Mouse (Mus musculus): ENCODE results near the gene Casr. TPM values are rescaled to one million over a fixed set of nuclear protein-coding genes. Genes with fewer than 3 reads are reported as not detected.

Gene Casr
- total RNA-seq, 1 experiment from 2014 or later: not detected

DNA sequence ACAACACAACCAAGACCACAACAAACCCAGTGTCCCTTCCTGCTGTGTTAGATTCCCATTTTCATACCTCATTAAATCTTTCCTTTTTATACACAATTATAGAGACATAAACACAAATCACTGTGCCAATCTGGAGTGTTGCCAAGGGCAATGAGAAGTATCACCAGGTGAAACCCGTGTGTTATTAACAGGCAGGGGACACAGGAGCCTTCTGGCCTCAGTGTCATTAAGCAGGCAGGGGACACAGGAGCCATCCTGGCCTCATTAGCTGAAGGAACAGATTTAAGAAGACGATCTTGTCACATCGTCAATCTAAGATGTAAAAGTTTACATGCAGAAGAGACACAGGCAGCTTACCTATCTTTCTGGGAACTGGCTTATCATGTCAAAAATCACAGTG, 33.1 kb downstream of the Casr start:
- no peak for ATAC-seq (ENCODE audit: extremely low read depth, insufficient number of reproducible peaks, low FRiP score, poor library complexity, severe bottlenecking)

DNA sequence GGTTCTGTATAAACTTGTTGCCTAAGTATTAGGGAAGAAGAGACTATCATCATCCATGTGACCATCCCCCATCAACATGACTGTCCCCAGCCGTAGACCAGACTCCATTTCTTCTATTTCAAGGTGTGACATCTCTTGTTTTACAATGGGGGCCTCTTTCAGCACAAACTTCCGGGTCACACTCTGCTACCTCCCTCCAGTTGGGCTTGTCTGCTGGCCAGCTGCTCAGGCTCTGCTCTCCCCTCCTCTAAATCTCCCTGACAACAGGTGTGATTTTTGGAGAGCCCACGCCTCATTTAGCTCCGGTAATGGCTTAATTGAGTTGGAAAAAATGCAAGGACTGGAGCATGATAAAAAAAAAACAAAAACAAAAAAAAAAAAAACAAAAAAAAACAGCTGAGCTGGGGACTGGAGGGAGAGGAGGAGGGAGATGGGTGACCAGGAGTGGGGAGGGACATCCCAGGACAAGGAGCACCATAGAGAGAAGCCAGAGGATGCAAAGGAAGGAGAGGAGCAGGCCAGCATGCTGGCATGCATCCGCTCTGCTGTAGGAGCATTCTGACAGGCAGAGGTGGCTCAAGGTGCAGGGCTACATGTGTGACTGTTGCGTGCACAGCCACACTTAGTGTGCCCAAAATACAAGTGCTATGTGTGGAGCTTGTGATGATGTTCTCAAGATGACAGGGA, 35.2 kb downstream of the Casr start:
- ATAC-seq (ENCODE audit: extremely low read depth, insufficient number of reproducible peaks, low FRiP score, poor library complexity, severe bottlenecking): no peak

DNA sequence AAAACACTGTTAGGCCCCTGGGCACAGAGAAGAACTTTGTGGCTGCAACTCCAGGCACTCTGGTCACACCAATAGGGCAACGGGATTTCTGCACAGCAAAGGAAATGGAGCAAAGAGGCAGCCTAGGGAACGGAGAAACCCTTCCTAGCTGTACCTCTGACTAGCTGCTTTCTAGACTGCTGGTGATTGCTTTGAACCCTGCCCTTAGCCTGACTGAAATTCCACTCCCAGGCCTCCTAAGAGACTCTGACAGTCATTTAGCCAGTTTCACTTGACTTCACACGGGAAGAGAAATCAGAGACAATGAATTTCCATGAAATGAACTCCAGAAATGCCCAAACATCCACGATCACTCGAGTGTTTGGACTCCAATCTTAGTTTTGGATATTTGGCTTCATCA, 38.8 kb downstream of the Casr start:
- ATAC-seq (ENCODE audit: extremely low read depth, insufficient number of reproducible peaks, low FRiP score, poor library complexity, severe bottlenecking): no peak

- ATAC-seq (ENCODE audit: extremely low read depth, insufficient number of reproducible peaks, low FRiP score, poor library complexity, severe bottlenecking): no peak
Observed at GRCm38 (mm10) chr16:36516355-36516754, 45.6 kb downstream of the Casr start.

DNA sequence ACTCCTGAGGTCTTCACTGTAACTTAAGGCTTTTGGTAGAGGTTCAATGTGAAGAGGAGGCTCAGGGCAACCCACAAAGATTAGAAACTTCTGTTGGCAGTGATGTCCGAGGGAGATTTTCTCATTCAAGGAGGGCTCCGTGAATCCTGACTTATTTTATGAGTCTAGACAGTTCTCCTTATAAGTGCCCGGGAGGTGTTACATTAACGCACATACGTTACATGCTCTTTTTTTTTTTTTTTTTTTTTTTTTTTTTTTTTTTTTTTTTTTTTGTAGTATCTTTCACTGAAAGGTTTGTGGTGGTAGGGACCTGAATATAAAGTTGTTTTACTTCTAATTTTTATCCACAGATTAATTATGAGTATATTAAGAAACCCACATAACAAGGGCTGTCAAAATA, 54.6 kb downstream of the Casr start:
- no peak for ATAC-seq (ENCODE audit: extremely low read depth, insufficient number of reproducible peaks, low FRiP score, poor library complexity, severe bottlenecking)

DNA sequence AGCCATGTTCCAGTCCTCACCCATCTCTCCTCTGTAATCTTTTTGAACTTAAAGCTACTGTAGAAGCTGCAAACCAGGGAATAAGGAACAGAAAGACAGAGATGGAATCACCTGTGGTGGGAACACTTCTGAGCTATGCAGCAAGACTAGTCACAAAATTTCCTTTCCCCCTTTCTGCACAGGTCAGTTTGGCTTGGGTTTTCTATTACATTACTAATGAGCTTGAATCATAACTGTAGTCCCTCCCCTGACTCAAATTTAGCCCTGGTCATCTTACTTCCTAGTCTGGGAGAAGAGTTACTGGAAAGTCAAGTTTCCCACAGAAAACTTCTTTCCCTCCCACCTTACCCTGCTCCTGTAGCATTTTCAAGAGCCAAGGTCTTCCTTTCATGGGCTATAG, 55.1 kb downstream of the Casr start:
- ATAC-seq (ENCODE audit: extremely low read depth, insufficient number of reproducible peaks, low FRiP score, poor library complexity, severe bottlenecking): no peak

- ATAC-seq (ENCODE audit: extremely low read depth, insufficient number of reproducible peaks, low FRiP score, poor library complexity, severe bottlenecking): no peak
Observed at GRCm38 (mm10) chr16:36505913-36506312, 56.0 kb downstream of the Casr start.

DNA sequence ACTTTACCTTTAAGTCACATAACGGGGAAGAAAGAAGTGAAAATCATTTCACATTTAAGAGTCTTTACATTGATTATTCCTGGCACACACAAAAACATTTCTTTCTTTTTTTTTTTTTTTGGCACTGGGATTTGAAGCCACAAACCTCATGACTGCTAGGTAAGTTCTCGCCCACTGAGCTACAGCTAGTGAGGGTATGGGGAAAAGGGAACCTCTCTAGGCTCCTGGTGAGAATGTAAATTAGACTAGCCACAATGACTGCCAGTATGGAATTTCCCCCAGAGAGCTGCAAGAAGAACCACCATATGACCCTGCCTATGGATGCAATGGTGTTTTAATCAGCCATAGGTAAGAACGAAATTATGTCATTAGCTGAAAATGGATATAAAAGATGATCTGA, 56.8 kb downstream of the Casr start:
- no peak for ATAC-seq (ENCODE audit: extremely low read depth, insufficient number of reproducible peaks, low FRiP score, poor library complexity, severe bottlenecking)

- 0 out of 2 replicates have a peak, but pooled peaks have one; percentile 16 for ATAC-seq (ENCODE audit: extremely low read depth, insufficient number of reproducible peaks, low FRiP score, poor library complexity, severe bottlenecking)
Observed at GRCm38 (mm10) chr16:36502286-36502685, 59.7 kb downstream of the Casr start.

DNA sequence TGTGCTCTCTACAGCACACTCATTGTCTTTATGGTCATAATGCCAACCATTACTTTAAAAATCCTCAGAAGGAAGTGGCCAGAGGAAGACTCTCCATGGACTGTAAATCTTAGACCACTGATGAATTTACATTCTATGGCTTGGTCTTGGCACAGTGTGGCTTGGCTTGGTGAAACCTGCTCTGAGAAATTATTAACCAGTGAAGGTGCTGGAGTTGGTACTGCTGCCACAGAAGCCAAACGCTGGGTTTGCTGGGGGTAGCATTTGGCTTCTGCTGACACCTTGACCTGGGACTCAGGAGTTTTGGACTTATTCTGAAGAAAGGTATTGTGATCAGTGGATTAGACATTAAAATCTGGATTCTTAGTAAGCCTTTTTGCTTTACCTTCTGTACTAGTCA, 69.5 kb downstream of the Casr start:
- no peak for ATAC-seq (ENCODE audit: extremely low read depth, insufficient number of reproducible peaks, low FRiP score, poor library complexity, severe bottlenecking)

- peak; percentile 97 for ATAC-seq (ENCODE audit: extremely low read depth, insufficient number of reproducible peaks, low FRiP score, poor library complexity, severe bottlenecking)
Observed at GRCm38 (mm10) chr16:36476866-36477265, 85.1 kb downstream of the Casr start.

GRCm38 (mm10) chr16:36475530-36475929, 86.4 kb downstream of the Casr start:
- no peak for ATAC-seq (ENCODE audit: extremely low read depth, insufficient number of reproducible peaks, low FRiP score, poor library complexity, severe bottlenecking)

GRCm38 (mm10) chr16:36474849-36475248, 87.1 kb downstream of the Casr start:
- ATAC-seq (ENCODE audit: extremely low read depth, insufficient number of reproducible peaks, low FRiP score, poor library complexity, severe bottlenecking): no peak

GRCm38 (mm10) chr16:36473217-36474216, 88.4 kb downstream of the Casr start:
- ATAC-seq (ENCODE audit: extremely low read depth, insufficient number of reproducible peaks, low FRiP score, poor library complexity, severe bottlenecking): no peak

DNA sequence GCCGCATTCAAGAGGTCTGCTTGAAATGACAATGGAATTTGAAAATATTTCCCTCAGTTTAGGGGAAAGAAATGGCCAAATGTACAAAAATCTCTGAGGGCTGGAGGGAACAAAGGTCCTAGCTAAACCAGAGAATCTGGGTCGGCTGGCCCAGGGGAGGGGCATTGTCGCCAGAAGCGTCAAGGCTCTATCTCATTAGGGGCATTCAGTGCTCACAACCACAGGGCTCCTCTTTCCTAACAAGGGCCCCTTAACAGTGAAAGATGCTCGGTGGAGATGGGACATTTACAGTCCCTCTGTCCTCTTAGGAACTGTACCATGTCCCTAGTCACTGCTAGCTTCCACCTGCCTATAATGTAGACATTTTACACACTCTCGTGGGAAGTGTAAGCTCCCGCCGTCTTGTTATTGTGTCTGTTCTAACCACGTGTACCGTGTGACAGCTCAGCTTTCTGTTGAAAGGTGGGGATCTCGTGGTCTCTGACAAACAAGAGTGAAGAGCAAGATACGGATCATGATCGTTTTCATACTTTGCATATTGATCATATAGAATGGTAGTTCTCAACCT, 90.8 kb downstream of the Casr start:
- no peak for ATAC-seq (ENCODE audit: extremely low read depth, insufficient number of reproducible peaks, low FRiP score, poor library complexity, severe bottlenecking)

GRCm38 (mm10) chr16:36469955-36470478, 91.9 kb downstream of the Casr start:
- no peak for ATAC-seq (ENCODE audit: extremely low read depth, insufficient number of reproducible peaks, low FRiP score, poor library complexity, severe bottlenecking)

DNA sequence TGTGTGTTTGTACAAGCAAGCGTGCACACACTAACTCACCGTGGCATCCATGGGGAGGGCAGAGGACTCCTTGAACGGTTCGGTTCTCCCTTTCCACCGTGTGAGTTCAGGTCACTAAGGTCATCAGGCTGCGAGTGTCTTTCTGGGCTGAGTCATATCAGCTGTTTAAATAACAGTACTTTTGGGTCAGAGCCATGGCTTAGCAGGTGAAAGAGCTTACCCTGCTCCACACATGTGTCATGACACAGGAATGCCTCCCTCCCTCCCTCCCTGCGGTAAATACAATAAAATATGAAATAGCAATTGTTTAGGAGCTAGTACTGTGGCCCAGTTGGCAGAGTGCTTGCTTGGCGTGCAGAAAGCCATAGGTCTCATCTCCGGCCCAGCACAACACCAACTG, 92.6 kb downstream of the Casr start:
- no peak for ATAC-seq (ENCODE audit: extremely low read depth, insufficient number of reproducible peaks, low FRiP score, poor library complexity, severe bottlenecking)

- ATAC-seq (ENCODE audit: extremely low read depth, insufficient number of reproducible peaks, low FRiP score, poor library complexity, severe bottlenecking): no peak
Observed at GRCm38 (mm10) chr16:36468862-36469261, 93.1 kb downstream of the Casr start.

GRCm38 (mm10) chr16:36467936-36468335, 94.0 kb downstream of the Casr start:
- no peak for ATAC-seq (ENCODE audit: extremely low read depth, insufficient number of reproducible peaks, low FRiP score, poor library complexity, severe bottlenecking)

DNA sequence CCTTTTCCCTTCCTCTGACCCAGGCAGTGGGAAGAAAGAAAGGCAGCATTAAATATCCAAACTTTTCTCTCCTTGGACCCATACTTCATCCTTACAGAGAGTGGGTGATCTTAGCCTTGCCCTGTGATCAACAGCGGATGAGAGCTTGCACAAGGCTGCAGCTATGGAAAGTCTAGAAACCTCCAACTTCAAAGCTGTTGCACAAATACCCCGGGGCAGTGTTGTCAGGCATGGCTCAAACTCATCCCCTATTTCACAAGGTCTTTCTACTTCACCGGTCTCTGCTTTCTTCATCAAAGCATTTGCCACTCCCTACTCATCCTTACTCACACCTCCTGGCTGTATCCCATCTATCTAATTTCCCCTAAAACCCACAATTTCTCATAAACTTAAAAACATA, 96.5 kb downstream of the Casr start:
- ATAC-seq (ENCODE audit: extremely low read depth, insufficient number of reproducible peaks, low FRiP score, poor library complexity, severe bottlenecking): no peak

Data from neutrophil, adult 5-6 weeks (primary cell).